Mouse (Mus musculus) lung, postnatal 25 days (tissue): Measurements from ENCODE around the gene Olfr434.
A peak's percentile ranks its signal among the peaks of the same experiment; 100 is the strongest.
"Not testable (repeated sequence)": the region's sequence is repeated elsewhere in the genome, so short reads cannot be mapped to it uniquely, and the experiment has no call there.

Source experiments
- DNase-seq: peaks from one replicate; pipeline ENCODE4 v3.0.0; 2022; ENCODE audit warnings: low spot score

Gene Olfr434

GRCm38 (mm10) chr6:43212873-43213272 lies at the start of gene Olfr434:
TSS of gene Olfr434 (plus strand) at chr6:43213021.
- DNase-seq: not testable (repeated sequence)

DNA sequence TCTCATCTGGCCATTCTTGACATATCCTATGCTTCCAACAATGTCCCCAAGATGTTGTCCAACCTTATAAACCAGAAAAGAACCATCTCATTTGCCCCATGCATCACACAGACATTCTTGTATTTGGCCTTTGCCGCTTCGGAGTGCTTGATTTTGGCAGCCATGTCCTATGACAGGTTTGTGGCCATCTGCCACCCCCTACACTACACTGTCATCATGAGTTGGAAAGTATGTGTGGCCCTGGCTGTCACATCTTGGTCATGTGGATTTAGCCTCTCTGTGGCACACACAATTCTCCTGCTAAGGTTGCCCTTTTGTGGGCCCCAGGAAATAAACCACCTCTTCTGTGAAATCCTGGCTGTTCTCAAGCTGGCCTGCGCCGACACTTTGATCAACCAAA lies 45.6 kb upstream of the Olfr434 start:
- no peak for DNase-seq

GRCm38 (mm10) chr6:43171840-43172239 lies 41.0 kb upstream of the Olfr434 start, which contains the start of gene Olfr13:
TSS of gene Olfr13 (plus strand) at chr6:43172140.
- DNase-seq: no peak

GRCm38 (mm10) chr6:43178129-43178528 lies 34.7 kb upstream of the Olfr434 start:
- DNase-seq: no peak

- DNase-seq: no peak
Observed at GRCm38 (mm10) chr6:43178584-43179501, 34.0 kb upstream of the Olfr434 start.

GRCm38 (mm10) chr6:43190986-43191385 lies 21.8 kb upstream of the Olfr434 start:
- no peak for DNase-seq

DNA sequence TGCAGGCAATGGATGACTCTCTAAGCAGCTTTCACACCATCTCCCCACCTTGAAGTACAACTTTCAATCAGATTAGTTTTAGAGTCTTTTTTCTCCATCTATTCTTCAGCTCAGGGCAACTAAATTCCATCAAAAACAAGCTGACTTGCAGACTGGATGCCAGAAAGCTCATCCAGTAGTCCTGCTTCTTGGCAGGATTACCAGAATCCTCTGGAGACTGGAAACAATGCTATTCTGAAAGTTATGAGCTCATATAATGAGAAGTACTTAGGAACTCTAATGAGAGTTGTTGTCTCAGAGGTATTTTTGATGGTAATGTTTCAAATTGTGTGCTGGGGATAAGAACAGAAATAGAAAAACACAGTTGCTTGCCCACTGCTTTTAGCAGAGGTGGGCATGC lies 16.0 kb upstream of the Olfr434 start, which contains the start of gene Olfr435:
Gene Olfr435, plus strand, starts transcription at position 366 of the 400 bp plus-strand sequence.
- no peak for DNase-seq

DNA sequence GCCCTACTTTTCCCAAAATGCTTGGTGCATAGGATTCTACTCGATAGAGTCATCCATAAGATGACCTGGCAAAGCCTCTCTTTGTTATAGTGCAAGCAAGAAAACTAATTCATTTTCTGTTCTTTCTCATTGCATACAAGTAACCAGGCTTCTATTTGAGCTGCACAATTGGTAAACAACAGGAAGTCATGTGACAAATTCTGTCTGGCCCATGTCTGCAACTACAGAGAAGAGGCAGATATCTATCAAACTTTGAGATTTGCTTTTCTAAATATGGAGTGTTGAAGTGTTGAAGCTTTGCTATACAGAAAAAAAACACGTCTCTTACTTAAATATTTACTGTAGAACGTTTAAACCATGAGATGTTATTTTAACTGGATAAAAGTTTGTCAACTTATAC lies 14.7 kb upstream of the Olfr434 start:
- no peak for DNase-seq

DNA sequence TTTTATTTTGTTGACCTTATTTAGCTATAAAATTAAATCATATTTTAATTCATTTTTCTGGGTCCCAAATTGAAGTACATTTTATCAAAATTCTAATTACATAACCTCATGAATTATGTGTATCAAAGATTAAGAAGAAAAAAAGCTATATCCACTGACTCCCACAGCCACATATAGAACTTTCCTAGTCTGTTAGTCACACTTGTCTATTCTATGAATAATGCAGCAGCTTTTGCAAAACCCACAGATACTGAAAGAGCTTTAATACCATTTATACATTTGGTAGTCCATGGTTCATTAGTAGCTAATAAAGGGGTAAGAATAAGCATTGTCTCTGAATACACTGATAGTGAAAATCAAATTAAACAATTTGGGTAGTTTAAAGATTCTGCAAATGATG lies 10.0 kb upstream of the Olfr434 start:
- DNase-seq: no peak

DNA sequence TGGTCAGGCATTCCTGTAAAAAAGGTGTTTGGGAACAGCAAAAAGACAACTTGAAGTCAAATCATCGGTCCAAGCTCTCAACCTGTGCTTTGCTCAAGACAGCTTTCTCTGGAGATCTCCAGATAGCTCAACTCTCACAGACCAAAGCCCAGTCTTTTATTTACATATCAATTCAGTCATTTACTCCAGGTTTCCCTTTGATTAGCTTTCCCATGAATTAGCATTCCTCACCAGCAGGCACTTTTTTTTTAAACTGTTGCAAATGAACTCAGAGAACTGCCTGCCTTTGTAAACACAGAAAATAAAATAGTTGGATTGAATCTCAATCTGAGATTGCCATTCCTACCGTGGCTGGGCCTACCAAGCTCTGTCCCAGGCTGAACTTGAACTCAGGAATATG lies 7.5 kb upstream of the Olfr434 start:
- no peak for DNase-seq

- not testable (repeated sequence) for DNase-seq
Observed at GRCm38 (mm10) chr6:43231255-43231654, 18.4 kb downstream of the Olfr434 start, which contains the start of gene Olfr47. TSS of gene Olfr47 (plus strand) at chr6:43231529.

GRCm38 (mm10) chr6:43242061-43242460 lies 29.2 kb downstream of the Olfr434 start:
- DNase-seq: no peak

GRCm38 (mm10) chr6:43247396-43247795 lies 34.6 kb downstream of the Olfr434 start:
- no peak for DNase-seq

DNA sequence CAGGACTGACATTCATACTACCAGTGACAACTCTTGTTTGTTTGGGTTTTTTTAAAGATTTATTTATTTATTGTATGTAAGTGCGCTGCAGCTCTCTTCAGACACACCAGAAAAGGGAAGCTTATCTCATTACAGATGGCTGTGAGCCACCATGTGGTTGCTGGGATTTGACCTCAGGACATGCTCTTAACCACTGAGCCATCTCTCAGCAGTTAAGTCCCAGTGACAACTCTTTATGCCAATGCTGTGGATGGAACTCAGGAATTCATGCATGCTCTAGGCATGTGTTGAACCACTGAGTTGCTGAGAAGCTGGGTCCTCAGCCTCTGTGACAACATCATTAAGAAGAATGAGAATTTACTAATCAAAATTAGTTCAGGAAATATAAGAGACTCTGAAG lies 40.2 kb downstream of the Olfr434 start:
- DNase-seq: no peak

- DNase-seq: peak; percentile 23
Observed at GRCm38 (mm10) chr6:43254193-43254926, 41.5 kb downstream of the Olfr434 start.

GRCm38 (mm10) chr6:43260756-43261155 lies 47.9 kb downstream of the Olfr434 start:
- no peak for DNase-seq

DNA sequence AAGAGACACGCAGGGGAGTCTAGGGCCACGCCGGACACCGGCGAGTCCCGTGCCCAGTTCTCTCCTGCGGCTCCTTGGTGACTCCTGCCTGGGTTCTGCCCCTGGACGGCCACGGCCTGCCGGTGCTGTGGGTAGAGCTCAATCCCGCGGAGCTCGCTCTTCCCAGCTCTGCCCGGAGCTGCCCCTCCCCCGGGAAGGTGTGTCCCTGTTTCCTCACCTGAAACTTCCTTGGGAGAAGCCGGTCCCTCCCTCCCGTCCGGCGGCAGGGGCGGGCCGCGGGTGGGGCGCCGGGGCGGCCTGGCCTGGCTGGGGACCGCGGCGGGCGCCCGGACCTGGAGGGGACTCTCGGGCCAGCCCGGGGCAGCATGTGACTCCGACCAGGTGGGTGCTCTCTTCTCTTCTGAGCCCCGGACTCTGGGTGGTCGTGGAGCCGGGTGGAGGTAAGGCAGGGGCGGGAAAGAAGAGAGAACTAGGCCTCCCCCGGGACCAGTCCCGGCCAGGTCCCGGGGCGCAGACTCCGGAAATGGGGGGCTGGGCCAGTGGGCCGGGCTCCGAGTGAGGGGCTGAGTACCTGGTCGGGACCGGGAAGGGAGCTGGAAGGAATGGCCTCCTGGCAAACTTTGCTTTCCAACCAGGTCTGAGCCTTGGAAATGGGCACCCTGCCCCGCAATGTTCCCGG lies 52.7 kb downstream of the Olfr434 start, which contains the start of gene Arhgef5:
Gene Arhgef5, plus strand, starts transcription at position 220 of the 679 bp plus-strand sequence.
- DNase-seq: peak; percentile 89

GRCm38 (mm10) chr6:43266356-43266755 lies 53.5 kb downstream of the Olfr434 start:
- peak; percentile 51 for DNase-seq
